Comparison of ENCODE assay signal across 13 mouse cellular contexts in the genomic region with DNA sequence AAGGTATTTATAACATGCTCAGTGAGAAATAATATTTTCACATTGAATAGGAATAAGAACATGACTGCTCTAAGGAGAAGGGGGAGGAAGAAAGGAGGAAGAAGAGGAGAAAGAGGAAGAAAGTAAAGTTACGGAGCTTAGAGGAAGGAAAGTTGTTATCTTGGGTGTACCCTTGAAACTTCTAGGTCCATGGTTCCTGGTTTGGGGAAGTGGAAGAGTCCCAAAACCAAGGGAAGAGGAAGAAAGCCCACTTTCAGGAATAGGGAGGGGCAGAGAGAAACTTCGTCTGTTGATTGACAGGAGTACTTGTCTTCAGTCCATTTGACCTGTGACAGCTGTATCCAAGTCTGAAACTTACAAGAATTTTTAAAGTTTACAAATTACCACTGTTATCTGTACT.
"Had no signal": no experiment of that assay in that cellular context is flagged by ENCODE, and none has a peak within 500 bp of the region (broad histone marks: within the 10 kb centered on the region; RNA-seq: fewer than 3 reads in every experiment).

No protein-coding gene starts in this region.

- ATAC-seq: midbrain, embryonic 15.5 days had no signal

- H3K27me3 ChIP-seq: midbrain, embryonic 15.5 days had no signal

- H3K4me3 ChIP-seq: layer of hippocampus, adult 2 months; midbrain, embryonic 15.5 days; myocyte had no signal

- H3K27ac ChIP-seq: layer of hippocampus, adult 2 months; liver, embryonic 14.5 days; midbrain, embryonic 15.5 days; stomach, postnatal 0 days had no signal

- H3K36me3 ChIP-seq: midbrain, embryonic 15.5 days had no signal

- H3K9me3 ChIP-seq: midbrain, embryonic 15.5 days had no signal

- H3K4me1 ChIP-seq: midbrain, embryonic 15.5 days had no signal

- DNase-seq: kidney, adult 18-20 months; kidney, adult 9 months; kidney, postnatal 25 days; layer of hippocampus, adult 9-11 months; lung, adult 2 months; lung, postnatal 14 days; lung, postnatal 4 days; thymus, postnatal 25 days had no signal
